Mouse (Mus musculus): ENCODE data around the gene Atp1a4. TPM values are rescaled to one million over a fixed set of nuclear protein-coding genes. Genes with fewer than 3 reads are reported as not detected.

The Atp1a4 gene
- polyA plus RNA-seq (2015; fragmentation: Nextera tagmentation; extraction: Ambion mirVana) = 0.10 and 0.28 TPM in 2 replicates

- 84% methylated on average over 6 of the region's 6 CpGs for WGBS
- Histone ChIP-seq H3K27me3 (no peaks in the 10 kb centered on the region), H3K36me3 (no peaks in the 10 kb centered on the region), H3K9me3 (replicated peaks) (no peaks in the 10 kb centered on the region), H3K27ac (no peak within 1 kb of the TSS), H3K9ac (no peak within 1 kb of the TSS), H3K4me3 (no peak within 1 kb of the TSS), H3K4me1 (replicated peaks) (0 out of 2 replicates have a peak, but pooled peaks cover 2% of the 10 kb centered on the region), H3K4me2 (no peak within 1 kb of the TSS)
- ATAC-seq (replicated peaks; ENCODE audit: insufficient number of reproducible peaks, insufficient read depth, low FRiP score, low read depth) = no peak
These were observed at the start of gene Atp1a4 for GRCm38 (mm10) chr1:172258314-172258713. TSS of gene Atp1a4 (minus strand) at chr1:172258414.

DNA sequence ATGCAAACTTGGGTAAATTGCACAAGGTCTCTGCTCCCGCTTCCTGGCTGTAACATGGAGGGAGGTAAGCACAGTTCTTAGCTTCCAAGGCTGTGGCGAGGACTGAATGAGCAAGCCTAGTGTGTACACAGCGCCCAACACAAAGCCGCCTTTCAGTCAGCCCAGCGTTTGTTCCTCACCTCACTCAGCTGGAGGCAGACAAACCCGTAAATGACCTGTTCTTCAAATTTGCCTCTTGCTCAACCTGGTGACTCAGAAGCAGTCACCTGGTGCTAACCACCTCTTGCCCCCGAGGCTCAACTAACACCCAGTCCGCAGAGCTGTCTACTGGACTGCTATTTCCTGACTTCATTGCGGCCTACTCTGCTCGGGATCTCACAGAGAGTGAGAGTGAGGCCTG lies 49.7 kb upstream of the Atp1a4 start:
- Histone ChIP-seq H3K36me3 (no peaks in the 10 kb centered on the region), H3K27me3 (no peaks in the 10 kb centered on the region), H3K4me1 (replicated peaks) (peaks cover 22% of the 10 kb centered on the region), H3K4me3 (no peak overlapping the region), H3K9me3 (replicated peaks) (no peaks in the 10 kb centered on the region), H3K27ac (0 out of 2 replicates have a peak overlapping the region, but pooled peaks have one; percentile 0), H3K4me2 (no peak overlapping the region), H3K9ac (no peak overlapping the region)
- ATAC-seq (replicated peaks; ENCODE audit: insufficient number of reproducible peaks, insufficient read depth, low FRiP score, low read depth) = no peak
- 66% methylated on average over 10 of the region's 10 CpGs for WGBS

DNA sequence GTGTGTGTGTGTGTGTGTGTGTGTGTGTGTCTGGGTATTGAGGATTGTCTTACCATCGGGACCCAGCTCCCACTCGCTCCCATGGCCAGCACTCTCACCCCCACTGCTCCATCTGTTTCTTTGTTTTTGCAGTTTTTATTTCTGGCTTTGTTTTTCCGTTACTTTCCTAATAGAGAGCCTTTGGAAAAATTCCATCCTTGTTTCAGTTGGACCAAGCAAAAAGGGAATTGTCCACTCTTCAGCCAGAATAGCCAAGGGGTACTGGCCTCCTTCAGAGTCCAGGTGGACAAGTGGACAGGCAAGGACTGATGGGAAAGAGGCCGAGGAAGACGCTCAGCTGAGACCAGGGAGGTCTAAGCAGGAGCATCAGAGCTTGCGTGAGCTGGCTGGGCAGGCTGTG lies 48.7 kb upstream of the Atp1a4 start:
- H3K9me3 ChIP-seq (replicated peaks) = no peaks in the 10 kb centered on the region
- H3K27me3 ChIP-seq = no peaks in the 10 kb centered on the region
- no peaks in the 10 kb centered on the region for H3K36me3 ChIP-seq
- H3K27ac ChIP-seq = no peak overlapping the region
- ATAC-seq (replicated peaks; ENCODE audit: insufficient number of reproducible peaks, insufficient read depth, low FRiP score, low read depth) = no peak
- H3K9ac ChIP-seq = no peak overlapping the region
- 73% methylated on average over 6 of the region's 6 CpGs for WGBS
- peaks cover 18% of the 10 kb centered on the region for H3K4me1 ChIP-seq (replicated peaks)
- H3K4me3 ChIP-seq = no peak overlapping the region
- no peak overlapping the region for H3K4me2 ChIP-seq

DNA sequence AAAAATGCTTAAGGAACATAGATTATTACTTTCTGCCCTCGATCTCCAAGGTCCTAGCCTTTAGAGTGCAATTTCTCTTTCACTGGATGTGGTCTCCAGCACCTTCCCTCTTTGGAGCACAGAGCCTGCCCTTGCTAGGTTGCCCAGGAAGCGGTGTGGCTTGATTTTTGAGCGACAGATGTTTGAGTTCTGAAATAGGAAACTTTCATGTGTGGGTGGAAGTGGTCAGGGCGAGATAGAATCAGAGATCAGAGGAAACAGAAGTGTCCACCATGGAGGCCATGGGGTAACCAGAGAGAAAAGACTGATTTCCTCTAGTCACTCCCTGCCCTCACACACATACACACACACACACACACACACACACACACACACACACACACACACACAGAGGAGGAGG lies 48.0 kb upstream of the Atp1a4 start:
- H3K27ac ChIP-seq = no peak overlapping the region
- WGBS = 63% methylated on average over 4 of the region's 4 CpGs

DNA sequence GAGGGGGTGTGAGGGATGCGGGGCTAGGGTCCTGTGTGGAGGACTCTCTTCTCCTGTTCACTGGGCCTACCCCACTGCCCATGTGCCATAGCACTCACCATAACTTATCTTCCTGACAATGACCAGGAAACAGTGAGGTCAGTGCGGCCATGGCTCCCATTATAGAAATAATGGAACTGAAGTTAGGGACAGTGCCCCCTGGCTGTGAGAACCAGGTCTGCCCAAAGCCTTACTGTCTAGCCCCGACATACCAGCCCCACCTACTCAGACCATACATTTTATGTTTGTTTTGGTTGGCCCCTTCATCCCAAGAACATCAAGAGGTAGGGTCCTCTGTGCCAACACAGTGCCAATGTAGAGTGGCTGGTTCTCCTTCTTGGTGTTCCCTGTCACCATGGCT lies 47.4 kb upstream of the Atp1a4 start:
- no peak overlapping the region for H3K27ac ChIP-seq
- H3K27me3 ChIP-seq = no peaks in the 10 kb centered on the region
- WGBS = 76% methylated on average over 3 of the region's 3 CpGs
- H3K9ac ChIP-seq = no peak overlapping the region
- H3K4me2 ChIP-seq = no peak overlapping the region
- no peaks in the 10 kb centered on the region for H3K9me3 ChIP-seq (replicated peaks)
- H3K4me3 ChIP-seq = no peak overlapping the region
- no peaks in the 10 kb centered on the region for H3K36me3 ChIP-seq
- H3K4me1 ChIP-seq (replicated peaks) = peaks cover 21% of the 10 kb centered on the region
- no peak for ATAC-seq (replicated peaks; ENCODE audit: insufficient number of reproducible peaks, insufficient read depth, low FRiP score, low read depth)

More for the DNA sequence above, 48.0 kb upstream of the Atp1a4 start:
- Histone ChIP-seq H3K27me3 (no peaks in the 10 kb centered on the region), H3K9ac (no peak overlapping the region), H3K36me3 (no peaks in the 10 kb centered on the region), H3K9me3 (replicated peaks) (no peaks in the 10 kb centered on the region), H3K4me1 (replicated peaks) (peaks cover 19% of the 10 kb centered on the region), H3K4me3 (no peak overlapping the region), H3K4me2 (no peak overlapping the region)
- ATAC-seq (replicated peaks; ENCODE audit: insufficient number of reproducible peaks, insufficient read depth, low FRiP score, low read depth) = no peak

DNA sequence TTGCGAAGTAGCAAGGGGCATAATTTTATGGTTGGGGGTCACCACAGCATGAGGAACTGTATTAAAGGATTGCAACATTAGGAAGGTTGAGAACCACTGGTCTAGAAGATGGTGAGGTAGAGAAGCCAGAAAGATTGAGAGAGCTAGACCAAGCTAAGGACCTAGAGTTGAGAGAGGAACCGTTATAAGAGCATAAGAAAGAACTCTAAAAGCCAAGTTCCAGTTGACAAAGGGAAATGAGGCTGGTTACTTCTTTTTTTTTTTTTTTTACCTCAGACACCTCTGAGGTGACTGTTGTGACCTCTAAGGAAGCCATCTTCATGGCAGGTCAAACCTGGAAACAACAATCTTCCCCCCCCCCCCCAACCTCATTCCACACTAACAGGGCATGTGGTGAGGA lies 46.9 kb upstream of the Atp1a4 start:
- WGBS = 88% methylated on average over 2 of the region's 2 CpGs
- Histone ChIP-seq H3K9me3 (replicated peaks) (no peaks in the 10 kb centered on the region), H3K4me1 (replicated peaks) (peaks cover 21% of the 10 kb centered on the region)

GRCm38 (mm10) chr1:172304443-172304842 lies 46.2 kb upstream of the Atp1a4 start:
- H3K27me3 ChIP-seq = no peaks in the 10 kb centered on the region
- 50% methylated on average over 6 of the region's 6 CpGs for WGBS
- no peak for ATAC-seq (replicated peaks; ENCODE audit: insufficient number of reproducible peaks, insufficient read depth, low FRiP score, low read depth)
- no peak overlapping the region for H3K9ac ChIP-seq
- H3K4me2 ChIP-seq = no peak overlapping the region
- peaks cover 24% of the 10 kb centered on the region for H3K4me1 ChIP-seq (replicated peaks)
- H3K4me3 ChIP-seq = no peak overlapping the region
- no peak overlapping the region for H3K27ac ChIP-seq
- H3K36me3 ChIP-seq = no peaks in the 10 kb centered on the region
- H3K9me3 ChIP-seq (replicated peaks) = no peaks in the 10 kb centered on the region

More for the DNA sequence above, 46.9 kb upstream of the Atp1a4 start:
- Histone ChIP-seq H3K36me3 (no peaks in the 10 kb centered on the region), H3K9ac (no peak overlapping the region), H3K4me2 (no peak overlapping the region), H3K27ac (no peak overlapping the region), H3K27me3 (no peaks in the 10 kb centered on the region), H3K4me3 (no peak overlapping the region)
- no peak for ATAC-seq (replicated peaks; ENCODE audit: insufficient number of reproducible peaks, insufficient read depth, low FRiP score, low read depth)

- H3K4me3 ChIP-seq = no peak overlapping the region
- H3K36me3 ChIP-seq = no peaks in the 10 kb centered on the region
- no peak overlapping the region for H3K4me2 ChIP-seq
- H3K27me3 ChIP-seq = no peaks in the 10 kb centered on the region
- no peak overlapping the region for H3K27ac ChIP-seq
- no peak for ATAC-seq (replicated peaks; ENCODE audit: insufficient number of reproducible peaks, insufficient read depth, low FRiP score, low read depth)
- WGBS = 37% methylated on average over 6 of the region's 6 CpGs
- no peak overlapping the region for H3K9ac ChIP-seq
- peaks cover 35% of the 10 kb centered on the region for H3K4me1 ChIP-seq (replicated peaks)
- H3K9me3 ChIP-seq (replicated peaks) = no peaks in the 10 kb centered on the region
These were observed 44.6 kb upstream of the Atp1a4 start for GRCm38 (mm10) chr1:172302851-172303250.

DNA sequence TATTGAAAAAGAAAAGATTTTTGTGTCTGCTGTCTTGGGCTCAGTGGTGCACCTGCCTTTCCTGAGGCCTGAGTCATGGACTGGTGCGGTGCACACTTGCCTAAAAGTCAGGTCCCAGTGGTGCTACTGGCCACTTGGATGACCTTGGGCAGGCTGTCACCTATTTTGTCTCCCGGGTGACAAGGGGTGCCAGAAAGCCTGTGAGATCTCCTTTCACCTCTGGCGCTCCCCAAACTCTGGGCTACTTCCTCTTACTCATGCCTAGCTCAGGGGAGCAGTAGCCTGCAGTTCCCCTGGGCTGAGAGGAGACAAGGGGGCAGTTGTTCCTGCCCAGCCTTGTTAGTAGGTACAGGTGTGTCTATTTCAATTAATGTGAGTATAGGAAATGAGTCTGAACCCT lies 44.1 kb upstream of the Atp1a4 start:
- no peak overlapping the region for H3K4me3 ChIP-seq

DNA sequence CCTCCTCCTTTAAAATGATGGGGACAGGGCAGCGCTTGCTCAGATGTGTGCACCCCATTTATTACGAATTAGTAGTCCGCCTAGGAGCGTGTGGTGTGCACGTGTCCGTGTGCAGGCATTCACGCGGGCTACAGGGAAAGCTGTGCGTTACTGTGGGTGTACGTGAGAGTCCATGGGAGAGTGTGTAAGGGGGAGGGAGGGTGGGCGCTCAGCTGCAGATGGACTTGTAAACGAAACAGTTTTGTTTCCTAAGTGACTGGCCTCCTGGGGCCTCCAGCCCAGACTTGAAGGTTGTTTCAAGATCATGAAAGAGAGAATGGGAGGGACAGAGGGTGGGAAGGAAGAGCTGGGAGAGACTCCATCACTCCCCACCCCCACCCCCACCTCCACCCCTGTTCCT lies 43.0 kb upstream of the Atp1a4 start:
- no peak overlapping the region for H3K27ac ChIP-seq
- H3K36me3 ChIP-seq = no peaks in the 10 kb centered on the region
- H3K4me2 ChIP-seq = no peak overlapping the region
- no peak for ATAC-seq (replicated peaks; ENCODE audit: insufficient number of reproducible peaks, insufficient read depth, low FRiP score, low read depth)
- no peaks in the 10 kb centered on the region for H3K9me3 ChIP-seq (replicated peaks)
- 60% methylated on average over 12 of the region's 12 CpGs for WGBS
- H3K9ac ChIP-seq = no peak overlapping the region
- H3K4me1 ChIP-seq (replicated peaks) = peaks cover 50% of the 10 kb centered on the region
- H3K27me3 ChIP-seq = no peaks in the 10 kb centered on the region
- no peak overlapping the region for H3K4me3 ChIP-seq

More for the DNA sequence above, 44.1 kb upstream of the Atp1a4 start:
- 64% methylated on average over 3 of the region's 3 CpGs for WGBS
- Histone ChIP-seq H3K27ac (no peak overlapping the region), H3K36me3 (no peaks in the 10 kb centered on the region), H3K27me3 (no peaks in the 10 kb centered on the region), H3K9ac (no peak overlapping the region), H3K4me1 (replicated peaks) (peaks cover 39% of the 10 kb centered on the region), H3K4me2 (no peak overlapping the region), H3K9me3 (replicated peaks) (no peaks in the 10 kb centered on the region)
- no peak for ATAC-seq (replicated peaks; ENCODE audit: insufficient number of reproducible peaks, insufficient read depth, low FRiP score, low read depth)

GRCm38 (mm10) chr1:172300247-172300646 lies 42.0 kb upstream of the Atp1a4 start:
- Histone ChIP-seq H3K9me3 (replicated peaks) (no peaks in the 10 kb centered on the region), H3K4me3 (no peak overlapping the region), H3K36me3 (no peaks in the 10 kb centered on the region), H3K27ac (peak overlapping the region; percentile 73), H3K9ac (no peak overlapping the region), H3K4me1 (replicated peaks) (peaks cover 60% of the 10 kb centered on the region), H3K27me3 (no peaks in the 10 kb centered on the region), H3K4me2 (no peak overlapping the region)
- ATAC-seq (replicated peaks; ENCODE audit: insufficient number of reproducible peaks, insufficient read depth, low FRiP score, low read depth) = no peak
- 50% methylated on average over 5 of the region's 5 CpGs for WGBS

- 45% methylated on average over 7 of the region's 7 CpGs for WGBS
- Histone ChIP-seq H3K27me3 (no peaks in the 10 kb centered on the region), H3K4me3 (no peak overlapping the region), H3K36me3 (no peaks in the 10 kb centered on the region), H3K9me3 (replicated peaks) (no peaks in the 10 kb centered on the region), H3K27ac (peak overlapping the region; percentile 73), H3K4me1 (replicated peaks) (peaks cover 66% of the 10 kb centered on the region), H3K9ac (no peak overlapping the region), H3K4me2 (no peak overlapping the region)
- no peak for ATAC-seq (replicated peaks; ENCODE audit: insufficient number of reproducible peaks, insufficient read depth, low FRiP score, low read depth)
These were observed 41.3 kb upstream of the Atp1a4 start for GRCm38 (mm10) chr1:172299528-172299927.
